Mouse (Mus musculus) embryonic facial prominence, embryonic 13.5 days (tissue): ENCODE measurements around the gene Hif3a. TPM values are rescaled to one million over a fixed set of nuclear protein-coding genes. Genes with fewer than 3 reads are reported as not detected.

ENCODE experiments used
- ATAC-seq: fragments of 200-750 bp; cut with Nextera tagmentation; 2 replicates; pipeline ENCODE4 v1.8.0; 2017; ENCODE audit warnings: low read depth; ENCODE audit not compliant: insufficient number of reproducible peaks, insufficient read depth, low FRiP score, low TSS enrichment
- H3K27ac ChIP-seq: fragments of 300-500 bp; sonication (generic); 2 replicates; pipeline ENCODE4 v1.5.1; 2015; ENCODE audit warnings: moderate library complexity, mild to moderate bottlenecking, inconsistent platforms
- H3K27me3 ChIP-seq: fragments of 300-500 bp; sonication (generic); 2 replicates; pipeline ENCODE4 v1.6.1; 2015; ENCODE audit warnings: mild to moderate bottlenecking, inconsistent platforms
- H3K36me3 ChIP-seq: fragments of 300-500 bp; sonication (generic); 2 replicates; pipeline ENCODE4 v1.6.1; 2015; ENCODE audit warnings: mild to moderate bottlenecking, inconsistent platforms
- H3K4me1 ChIP-seq: fragments of 300-500 bp; sonication (generic); 2 replicates; pipeline ENCODE4 v1.6.1; 2015; ENCODE audit warnings: inconsistent platforms
- H3K4me2 ChIP-seq: fragments of 300-500 bp; sonication (generic); 2 replicates; pipeline ENCODE4 v1.6.1; 2015; ENCODE audit warnings: moderate library complexity, mild to moderate bottlenecking, inconsistent platforms
- H3K4me3 ChIP-seq: fragments of 300-500 bp; sonication (generic); 2 replicates; pipeline ENCODE4 v1.5.1; 2015; ENCODE audit warnings: mild to moderate bottlenecking, inconsistent platforms
- H3K9ac ChIP-seq: fragments of 300-500 bp; sonication (generic); 2 replicates; pipeline ENCODE4 v1.6.1; 2015; ENCODE audit warnings: mild to moderate bottlenecking, inconsistent platforms
- H3K9me3 ChIP-seq: fragments of 300-500 bp; sonication (generic); 2 replicates; pipeline ENCODE4 v1.6.1; 2016; ENCODE audit warnings: inconsistent platforms
- WGBS: fragments of 180-500 bp; shearing (Covaris S2); methylation state at CpG from one replicate; pipeline ENCODE4 v1.1.7; 2015; ENCODE audit warnings: mixed read lengths; 5-methylcytosine and 5-hydroxymethylcytosine counted together
- polyA plus RNA-seq: library from polyadenylated mRNA; unstranded; fragments of >200 nt; fragmentation: Nextera tagmentation; extraction: Ambion mirVana; gene quantifications from 2 replicates; pipeline ENCODE4 v1.2.1, GENCODE M21; 2015

Gene Hif3a
- polyA plus RNA-seq, 1 experiment from 2014 or later: 14.7 TPM

DNA sequence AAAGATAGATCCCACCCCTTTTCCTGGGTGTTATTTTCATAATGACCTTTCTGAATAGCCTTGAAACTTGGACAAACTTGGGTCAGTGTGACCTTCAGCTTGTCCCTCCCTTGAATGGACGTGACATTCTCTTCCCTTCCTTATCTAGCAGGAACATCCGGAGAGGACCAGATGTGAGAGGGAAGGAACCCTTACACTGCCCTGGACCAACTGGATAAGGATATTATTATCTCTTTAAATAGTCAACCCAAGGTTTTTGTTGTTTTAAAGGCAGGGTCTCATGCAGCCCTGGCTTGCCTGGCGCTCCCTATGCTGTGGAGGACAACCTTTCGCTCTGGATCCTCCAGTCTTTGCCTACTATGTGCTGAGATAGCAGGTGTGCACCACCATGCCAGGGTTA, 63.0 kb downstream of the Hif3a start:
- Histone ChIP-seq H3K27me3 (no peaks in the 10 kb centered on the region), H3K4me1 (peaks cover 38% of the 10 kb centered on the region), H3K27ac (no peak overlapping the region), H3K4me2 (no peak overlapping the region), H3K4me3 (no peak overlapping the region), H3K9ac (no peak overlapping the region), H3K9me3 (no peaks in the 10 kb centered on the region), H3K36me3 (peaks cover 49% of the 10 kb centered on the region)
- 67% methylated on average over 4 of the region's 4 CpGs for WGBS
- no peak for ATAC-seq

DNA sequence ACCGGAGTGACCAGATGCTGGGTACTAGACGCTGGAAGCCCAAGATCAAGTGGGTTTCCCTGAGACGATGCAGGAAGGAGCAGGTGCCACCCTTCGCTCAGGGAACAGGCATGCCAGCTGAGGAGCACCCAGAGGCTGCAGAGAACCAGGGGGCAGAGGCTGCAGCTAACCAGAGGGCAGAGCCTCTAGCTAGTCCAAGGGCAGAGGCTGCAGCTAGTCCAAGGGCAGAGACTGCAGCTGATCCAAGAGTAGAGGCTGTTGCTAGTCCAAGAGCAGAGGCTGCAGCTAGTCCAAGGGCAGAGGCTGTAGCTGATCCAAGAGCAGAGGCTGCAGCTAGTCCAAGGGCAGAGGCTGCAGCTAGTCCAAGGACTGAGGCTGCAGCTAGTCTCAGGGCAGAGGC, 66.9 kb downstream of the Hif3a start:
- Histone ChIP-seq H3K27ac (no peak overlapping the region), H3K9me3 (no peaks in the 10 kb centered on the region), H3K27me3 (no peaks in the 10 kb centered on the region), H3K36me3 (peaks cover 30% of the 10 kb centered on the region), H3K4me1 (peaks cover 66% of the 10 kb centered on the region), H3K9ac (peak overlapping the region; percentile 87), H3K4me2 (peak overlapping the region; percentile 86), H3K4me3 (peak overlapping the region; percentile 68)
- WGBS: 91% methylated on average over 4 of the region's 4 CpGs
- ATAC-seq: no peak

DNA sequence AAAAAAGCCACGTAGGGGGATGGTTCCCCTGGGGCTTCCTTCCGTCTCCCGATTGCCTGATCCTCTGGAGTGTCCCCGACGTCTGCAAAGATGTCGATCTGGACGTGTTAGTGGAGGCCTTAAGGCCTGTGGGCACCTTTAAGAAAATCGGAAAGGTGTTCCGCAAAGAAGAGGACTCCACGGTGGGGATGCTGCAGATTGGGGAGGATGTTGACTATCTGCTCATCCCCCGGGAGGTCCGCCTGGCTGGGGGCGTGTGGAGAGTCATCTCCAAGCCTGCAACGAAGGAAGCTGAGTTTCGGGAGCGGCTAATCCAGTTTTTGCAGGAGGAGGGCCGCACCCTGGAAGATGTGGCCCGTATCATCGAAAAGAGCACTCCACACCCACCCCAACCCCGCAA, 67.8 kb downstream of the Hif3a start:
- Histone ChIP-seq H3K4me1 (peaks cover 69% of the 10 kb centered on the region), H3K9ac (peak overlapping the region; percentile 87), H3K4me3 (peak overlapping the region; percentile 68), H3K27me3 (no peaks in the 10 kb centered on the region), H3K4me2 (peak overlapping the region; percentile 86), H3K27ac (peak overlapping the region; percentile 92), H3K36me3 (peaks cover 23% of the 10 kb centered on the region), H3K9me3 (no peaks in the 10 kb centered on the region)
- ATAC-seq: no peak
- WGBS: 4% methylated on average over 20 of the region's 20 CpGs

DNA sequence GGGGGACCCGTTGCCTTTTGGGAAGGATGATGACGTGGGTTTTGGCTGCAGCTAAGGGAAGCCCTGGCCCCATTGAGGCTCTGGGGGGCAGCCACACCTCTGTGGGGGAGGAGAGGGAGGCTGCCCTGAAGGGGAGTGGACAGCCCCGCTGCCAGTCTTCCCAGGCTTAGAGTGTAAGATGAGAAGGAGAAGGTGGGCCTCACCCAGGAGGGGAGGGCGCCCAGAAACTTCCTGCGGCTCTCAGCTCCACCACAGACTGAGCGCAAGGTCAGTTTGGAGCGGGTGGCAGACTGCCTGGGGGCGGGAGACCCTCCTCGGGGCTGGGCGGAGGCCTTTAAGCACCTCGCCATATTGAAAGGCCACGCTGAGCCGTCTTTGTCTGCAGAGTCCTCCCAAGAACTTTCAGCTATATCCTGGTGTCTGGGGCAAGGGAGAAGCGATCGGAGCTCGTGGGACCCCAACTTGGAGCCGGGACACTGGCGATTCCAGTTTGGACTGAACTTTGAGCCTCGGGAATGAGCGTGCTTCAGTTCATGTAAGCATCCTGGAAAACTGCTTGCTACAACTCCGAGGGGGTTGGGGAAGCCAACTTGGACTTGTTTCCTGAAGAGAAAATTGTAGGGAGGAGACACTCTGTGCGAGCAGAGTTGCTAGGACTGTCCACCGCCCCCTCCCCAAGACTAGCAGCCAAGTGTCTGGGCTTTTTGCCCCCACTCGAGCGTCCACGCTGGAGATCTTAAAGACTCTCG, 68.4 kb downstream of the Hif3a start:
- peak overlapping the region; percentile 92 for H3K27ac ChIP-seq
- H3K36me3 ChIP-seq: peaks cover 20% of the 10 kb centered on the region
- no peaks in the 10 kb centered on the region for H3K27me3 ChIP-seq
- ATAC-seq: peak; percentile 90
- H3K4me1 ChIP-seq: peaks cover 69% of the 10 kb centered on the region
- WGBS: under 1% methylated on average over 27 of the region's 27 CpGs
- no peaks in the 10 kb centered on the region for H3K9me3 ChIP-seq
- peak overlapping the region; percentile 86 for H3K4me2 ChIP-seq
- H3K9ac ChIP-seq: peak overlapping the region; percentile 87
- peak overlapping the region; percentile 68 for H3K4me3 ChIP-seq

DNA sequence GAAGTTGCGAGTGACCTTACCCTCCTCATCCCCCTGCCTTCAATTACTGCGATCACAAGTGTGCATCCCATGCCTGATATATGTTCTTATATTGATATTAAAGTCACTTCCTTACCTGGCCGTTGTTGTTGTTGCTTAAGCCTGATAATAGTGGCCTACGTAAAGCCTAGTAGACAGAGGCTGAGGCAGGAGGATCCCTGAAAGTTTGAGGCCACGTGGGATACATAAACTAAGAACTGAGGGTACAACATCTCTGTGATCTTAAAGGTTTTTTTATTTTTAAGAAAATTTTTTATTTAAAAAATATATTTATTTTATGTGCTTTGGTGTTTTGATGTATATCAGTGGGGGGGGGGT, 69.8 kb downstream of the Hif3a start, which contains the start of gene Ccdc8:
Gene Ccdc8 (plus strand): TSS at position 258 of the 357 bp plus-strand sequence.
- WGBS: 93% methylated on average over 5 of the region's 5 CpGs
- H3K4me1 ChIP-seq: peaks cover 76% of the 10 kb centered on the region

DNA sequence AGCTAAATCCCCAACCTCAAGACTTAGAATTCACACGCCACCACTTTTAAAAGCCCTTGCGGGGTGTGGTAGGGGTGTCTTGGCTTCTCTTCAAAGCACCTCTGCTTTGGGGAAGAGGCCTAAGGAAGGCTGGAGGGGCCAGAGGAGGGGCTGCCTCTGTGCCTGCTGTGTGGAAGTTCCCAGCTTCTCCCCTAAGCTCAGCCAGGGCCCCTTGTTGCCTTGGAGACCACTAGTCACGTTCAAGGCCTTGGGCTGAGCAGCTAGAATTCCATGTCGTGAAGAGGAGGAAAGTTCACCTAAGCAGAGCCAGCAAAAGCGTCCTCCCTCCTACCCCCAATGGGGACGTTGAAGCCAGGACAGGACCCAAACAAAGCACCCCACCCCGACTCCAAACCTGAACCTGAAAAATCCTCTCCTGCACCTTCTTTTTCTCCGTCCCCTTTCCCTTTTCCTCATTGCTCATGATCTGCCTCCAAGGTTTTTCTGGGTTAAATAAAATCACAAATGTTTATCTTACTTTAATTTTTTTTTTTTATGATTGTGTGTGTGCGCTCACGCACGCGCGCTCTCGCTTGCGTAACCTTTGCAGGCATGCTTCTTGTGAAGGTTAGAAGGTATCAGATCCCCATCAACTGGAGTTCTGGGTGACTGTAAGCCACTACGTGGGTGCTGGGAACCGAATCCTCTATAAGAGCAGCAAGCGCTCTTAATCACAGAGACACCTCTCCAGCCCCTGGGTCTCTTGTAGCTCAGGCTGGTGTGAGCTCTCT, 70.4 kb downstream of the Hif3a start:
- no peak overlapping the region for H3K9ac ChIP-seq
- peaks cover 77% of the 10 kb centered on the region for H3K4me1 ChIP-seq
- no peaks in the 10 kb centered on the region for H3K9me3 ChIP-seq
- H3K4me3 ChIP-seq: 0 out of 2 replicates have a peak overlapping the region, but pooled peaks have one; percentile 10
- H3K27ac ChIP-seq: peak overlapping the region; percentile 92
- H3K36me3 ChIP-seq: 0 out of 2 replicates have a peak, but pooled peaks cover 4% of the 10 kb centered on the region
- peak; percentile 65 for ATAC-seq
- WGBS: 48% methylated on average over 18 of the region's 18 CpGs
- peak overlapping the region; percentile 46 for H3K4me2 ChIP-seq
- no peaks in the 10 kb centered on the region for H3K27me3 ChIP-seq

More for the DNA sequence above, 69.8 kb downstream of the Hif3a start, which contains the start of gene Ccdc8:
- Histone ChIP-seq H3K36me3 (peaks cover 6% of the 10 kb centered on the region), H3K9me3 (no peaks in the 10 kb centered on the region), H3K4me3 (peak within 1 kb of the TSS; percentile 68), H3K27ac (peak within 1 kb of the TSS; percentile 92), H3K4me2 (peak within 1 kb of the TSS; percentile 86), H3K9ac (peak within 1 kb of the TSS; percentile 87; the same call in 1 of the 2 replicates), H3K27me3 (no peaks in the 10 kb centered on the region)
- no peak for ATAC-seq

DNA sequence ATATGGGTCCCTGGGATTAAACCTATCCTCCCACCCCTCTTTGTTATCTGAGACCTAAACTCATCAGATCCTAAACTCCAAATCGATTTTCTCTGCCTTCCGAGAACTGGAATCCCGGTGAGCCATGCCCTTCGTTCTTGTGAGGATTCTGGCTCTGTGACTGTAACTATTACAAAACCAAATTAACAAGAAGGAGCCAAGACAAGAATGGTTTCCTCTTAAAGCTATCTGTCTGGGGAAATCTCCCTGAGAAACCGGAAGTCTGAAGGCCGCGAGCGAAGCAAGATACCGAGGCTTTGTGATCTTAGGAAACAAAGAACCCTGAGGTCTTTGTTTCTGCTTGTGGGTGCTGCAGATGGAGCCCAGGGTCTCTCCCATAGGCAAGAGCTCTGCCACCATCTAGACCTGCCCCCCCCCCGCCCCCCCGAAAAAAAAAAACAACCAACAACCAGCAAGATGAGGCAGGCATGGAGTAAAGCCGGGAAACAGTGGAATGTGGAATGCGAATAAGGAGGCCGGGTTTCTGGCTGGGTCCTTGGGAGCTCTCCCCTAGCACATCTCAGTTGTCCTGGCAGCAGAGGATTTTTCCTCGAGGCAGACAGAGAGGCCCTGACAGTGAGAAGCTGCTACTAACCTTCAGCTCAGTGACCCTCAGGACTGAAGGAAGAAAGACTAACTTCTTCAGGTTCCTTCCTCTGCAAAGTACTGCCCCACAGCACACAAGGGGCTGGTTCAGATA, 72.1 kb downstream of the Hif3a start:
- H3K36me3 ChIP-seq: 0 out of 2 replicates have a peak, but pooled peaks cover 1% of the 10 kb centered on the region
- H3K4me3 ChIP-seq: no peak overlapping the region
- peak overlapping the region; percentile 26 for H3K4me2 ChIP-seq
- no peaks in the 10 kb centered on the region for H3K9me3 ChIP-seq
- peaks cover 60% of the 10 kb centered on the region for H3K4me1 ChIP-seq
- peak overlapping the region; percentile 92 for H3K27ac ChIP-seq
- 0 out of 2 replicates have a peak overlapping the region, but pooled peaks have one; percentile 28 for H3K9ac ChIP-seq
- H3K27me3 ChIP-seq: no peaks in the 10 kb centered on the region
- WGBS: 21% methylated on average over 15 of the region's 15 CpGs
- ATAC-seq: no peak

DNA sequence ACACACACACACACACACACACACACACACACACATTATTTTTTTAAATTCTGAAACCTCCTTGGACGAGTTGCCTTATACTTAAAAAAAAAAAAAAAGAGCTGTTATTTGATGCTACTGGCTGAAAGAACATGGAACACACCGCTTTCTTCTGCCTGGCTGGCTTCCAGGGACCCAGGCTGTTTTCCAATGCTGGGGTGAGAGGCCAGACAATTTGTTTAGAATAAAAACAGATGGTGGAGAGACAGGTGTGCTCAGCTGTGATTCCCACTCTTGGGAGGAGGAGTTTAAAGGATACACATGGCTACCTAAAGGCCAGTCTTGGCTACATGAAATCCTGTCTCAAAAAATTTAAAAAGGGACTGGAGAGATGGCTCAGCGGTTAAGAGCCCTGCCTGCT, 73.8 kb downstream of the Hif3a start:
- H3K27ac ChIP-seq: peak overlapping the region; percentile 48; the same call in 1 of the 2 replicates
- no peaks in the 10 kb centered on the region for H3K27me3 ChIP-seq
- H3K9ac ChIP-seq: no peak overlapping the region
- no peaks in the 10 kb centered on the region for H3K36me3 ChIP-seq
- H3K4me2 ChIP-seq: no peak overlapping the region
- H3K4me1 ChIP-seq: peaks cover 47% of the 10 kb centered on the region
- no peak overlapping the region for H3K4me3 ChIP-seq
- no peaks in the 10 kb centered on the region for H3K9me3 ChIP-seq
- ATAC-seq: no peak
- WGBS: 27% methylated on average over 3 of the region's 3 CpGs

DNA sequence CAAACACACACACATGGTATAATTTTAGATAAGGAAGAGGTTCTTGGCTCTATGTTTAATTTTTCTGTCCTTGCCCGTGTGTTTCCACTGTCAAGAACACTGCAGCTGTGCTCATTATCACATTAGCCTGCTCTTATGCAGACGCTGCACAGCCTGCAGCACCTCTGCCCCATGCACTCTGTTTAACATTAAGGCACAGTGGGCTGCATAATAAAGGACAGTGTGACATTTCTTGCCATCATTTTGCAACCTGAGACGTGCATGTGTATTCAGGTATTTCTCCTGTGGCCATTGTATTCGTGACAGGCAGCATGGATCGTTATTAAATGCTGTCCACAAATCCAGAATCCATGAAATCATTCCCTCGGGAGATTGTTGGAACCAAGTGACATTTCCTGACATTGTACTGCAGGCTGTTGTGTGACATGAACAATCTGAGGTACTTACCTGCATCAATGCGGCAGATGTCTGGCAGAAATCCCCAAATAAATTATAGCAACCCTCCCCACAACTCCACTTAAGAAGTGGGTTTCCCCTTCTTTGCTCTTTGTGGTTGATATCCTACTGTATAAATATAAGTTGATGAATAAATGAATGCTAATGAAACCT, 74.6 kb downstream of the Hif3a start:
- no peak overlapping the region for H3K4me2 ChIP-seq
- peak overlapping the region; percentile 48; the same call in 1 of the 2 replicates for H3K27ac ChIP-seq
- ATAC-seq: no peak
- 27% methylated on average over 7 of the region's 7 CpGs for WGBS
- H3K27me3 ChIP-seq: no peaks in the 10 kb centered on the region
- H3K9me3 ChIP-seq: no peaks in the 10 kb centered on the region
- H3K4me3 ChIP-seq: no peak overlapping the region
- peaks cover 51% of the 10 kb centered on the region for H3K4me1 ChIP-seq
- H3K36me3 ChIP-seq: no peaks in the 10 kb centered on the region
- no peak overlapping the region for H3K9ac ChIP-seq

DNA sequence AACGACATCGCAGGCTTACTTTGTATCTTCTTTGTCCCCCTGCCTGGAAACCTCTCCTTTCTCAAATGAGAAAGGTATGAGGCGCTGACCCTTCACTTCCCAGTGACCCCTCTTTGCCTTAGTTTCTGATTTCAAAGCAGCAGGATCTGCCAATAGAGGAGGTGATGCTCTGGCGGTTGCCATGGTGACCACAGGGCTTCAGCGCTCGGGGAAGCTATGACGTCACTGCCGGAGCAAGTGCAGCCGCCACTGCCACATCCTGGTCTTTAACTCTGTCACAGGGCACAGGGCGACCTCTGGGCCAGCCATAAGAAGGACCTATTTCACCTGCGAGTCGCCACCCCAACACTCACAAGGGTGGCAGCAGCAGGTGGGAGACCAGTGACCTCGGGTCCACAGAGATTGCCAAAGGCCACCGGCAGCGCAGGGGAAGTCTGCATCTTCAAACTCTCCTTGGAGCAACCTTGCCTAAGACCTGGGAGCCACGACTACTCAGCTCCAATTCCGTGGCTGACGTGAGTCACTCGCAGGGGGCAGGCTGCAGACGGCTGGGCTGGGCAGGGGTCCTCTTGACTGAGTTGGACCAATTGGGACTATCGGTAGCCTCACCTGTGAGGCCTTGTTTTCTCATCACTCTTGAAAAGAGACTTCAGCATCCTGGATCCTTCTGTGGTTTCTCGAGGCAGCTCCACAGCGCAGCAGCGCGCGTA, 79.2 kb downstream of the Hif3a start, which contains the start of gene Gm42372:
Gene Gm42372 (plus strand): TSS at position 228 of the 710 bp plus-strand sequence.
- H3K27ac ChIP-seq: no peak within 1 kb of the TSS
- H3K36me3 ChIP-seq: no peaks in the 10 kb centered on the region
- H3K9me3 ChIP-seq: no peaks in the 10 kb centered on the region
- H3K4me3 ChIP-seq: peak within 1 kb of the TSS; percentile 20; the same call in 1 of the 2 replicates
- 24% methylated on average over 26 of the region's 26 CpGs for WGBS
- H3K4me2 ChIP-seq: peak within 1 kb of the TSS; percentile 49
- H3K9ac ChIP-seq: no peak within 1 kb of the TSS
- H3K4me1 ChIP-seq: peaks cover 28% of the 10 kb centered on the region
- 0 out of 2 replicates have a peak, but pooled peaks have one; percentile 26 for ATAC-seq
- no peaks in the 10 kb centered on the region for H3K27me3 ChIP-seq
